Mouse (Mus musculus) left cerebral cortex, postnatal 25 days (tissue): Measurements from ENCODE around the gene Babam2. TPM values are rescaled to one million over a fixed set of nuclear protein-coding genes. Genes with fewer than 3 reads are reported as not detected.

Source experiments
- DNase-seq, 2 experiments: peaks; one replicate each; pipeline ENCODE4 v3.0.0; 2022; ENCODE audit warnings: low spot score in 2 of 2, mixed read lengths in 1 of 2
- intact Hi-C: fragments of 180-260 bp; cut with DNase I; formaldehyde crosslinking; loops from one replicate; pipeline ENCODE4 v1.15.1; 2025
- total RNA-seq, 2 experiments: library from RNA; stranded (reverse); gene quantifications; 2 replicates each; pipeline ENCODE4 v1.2.3; 2021

Babam2 gene
- total RNA-seq, 2 experiments from 2014 or later, result 40.0 to 41.8 TPM

- no peak for DNase-seq
- intact Hi-C loops, result no loop called here
These were observed 208.9 kb downstream of the Babam2 start for GRCm38 (mm10) chr5:31906286-31906951.

GRCm38 (mm10) chr5:31907959-31908358, 210.5 kb downstream of the Babam2 start:
- intact Hi-C loops, result no loop called here
- DNase-seq, result no peak

GRCm38 (mm10) chr5:31908818-31909217, 211.3 kb downstream of the Babam2 start:
- DNase-seq, result no peak
- intact Hi-C loops, result no loop called here

GRCm38 (mm10) chr5:31916241-31916640, 218.8 kb downstream of the Babam2 start:
- no peak for DNase-seq
- intact Hi-C loops, result no loop called here

GRCm38 (mm10) chr5:31918566-31918965, 221.1 kb downstream of the Babam2 start:
- intact Hi-C loops, result no loop called here

GRCm38 (mm10) chr5:31920129-31920528, 222.6 kb downstream of the Babam2 start:
- DNase-seq, result no peak
- intact Hi-C loops, result loop anchor here (10.0 kb wide), 1 partner anchor 215 kb away; the partner anchor contains the start of gene Fosl2

More at GRCm38 (mm10) chr5:31918566-31918965, 221.1 kb downstream of the Babam2 start:
- DNase-seq, result no peak

GRCm38 (mm10) chr5:31920890-31921289, 223.4 kb downstream of the Babam2 start:
- DNase-seq, result no peak
- intact Hi-C loops, result loop anchor here (10.0 kb wide), 1 partner anchor 214 kb away; the partner anchor contains the start of gene Fosl2

GRCm38 (mm10) chr5:31924075-31924474, 226.6 kb downstream of the Babam2 start:
- DNase-seq, result no peak
- intact Hi-C loops, result loop anchor here (10.0 kb wide), 1 partner anchor 211 kb away; the partner anchor contains the start of gene Fosl2

- intact Hi-C loops, result loop anchor here (10.0 kb wide), 1 partner anchor 208 kb away; the partner anchor contains the start of gene Fosl2
- no peak for DNase-seq
These were observed 229.1 kb downstream of the Babam2 start for GRCm38 (mm10) chr5:31926551-31926950.

- intact Hi-C loops, result loop anchor here (10.0 kb wide), 1 partner anchor 206 kb away; the partner anchor contains the start of gene Fosl2
- peak in 1 of 2 experiments; percentile 35 for DNase-seq
These were observed 231.5 kb downstream of the Babam2 start for GRCm38 (mm10) chr5:31929007-31929406.

GRCm38 (mm10) chr5:31931127-31931625, 233.7 kb downstream of the Babam2 start:
- intact Hi-C loops, result no loop called here

GRCm38 (mm10) chr5:31931637-31932036, 234.2 kb downstream of the Babam2 start:
- intact Hi-C loops, result no loop called here

More at GRCm38 (mm10) chr5:31931127-31931625, 233.7 kb downstream of the Babam2 start:
- no peak for DNase-seq

GRCm38 (mm10) chr5:31933296-31933695, 235.8 kb downstream of the Babam2 start:
- no peak for DNase-seq
- intact Hi-C loops, result no loop called here

More at GRCm38 (mm10) chr5:31931637-31932036, 234.2 kb downstream of the Babam2 start:
- DNase-seq, result no peak

- DNase-seq, result no peak
- intact Hi-C loops, result no loop called here
These were observed 236.9 kb downstream of the Babam2 start for GRCm38 (mm10) chr5:31934397-31934796.

GRCm38 (mm10) chr5:31935936-31936335, 238.5 kb downstream of the Babam2 start:
- intact Hi-C loops, result no loop called here
- DNase-seq, result no peak

- DNase-seq, result no peak
- intact Hi-C loops, result no loop called here
These were observed 239.0 kb downstream of the Babam2 start for GRCm38 (mm10) chr5:31936523-31936922.

- intact Hi-C loops, result no loop called here
- no peak for DNase-seq
These were observed 243.4 kb downstream of the Babam2 start for GRCm38 (mm10) chr5:31940876-31941275.

GRCm38 (mm10) chr5:31947185-31947584, 249.7 kb downstream of the Babam2 start:
- intact Hi-C loops, result no loop called here
- no peak for DNase-seq

- intact Hi-C loops, result no loop called here
- DNase-seq, result peak; percentile 12 to 14
These were observed 251.9 kb downstream of the Babam2 start for GRCm38 (mm10) chr5:31949389-31949788.

GRCm38 (mm10) chr5:31950532-31950931, 253.0 kb downstream of the Babam2 start:
- intact Hi-C loops, result no loop called here
- DNase-seq, result no peak

- DNase-seq, result no peak
- intact Hi-C loops, result no loop called here
These were observed 257.7 kb downstream of the Babam2 start for GRCm38 (mm10) chr5:31955184-31955583.
